Mouse (Mus musculus): ENCODE results near the gene Sipa1l3. TPM values are rescaled to one million over a fixed set of nuclear protein-coding genes. Genes with fewer than 3 reads are reported as not detected.

The Sipa1l3 gene
- polyA plus RNA-seq, 1 experiment from 2014 or later, result 22.0 TPM

DNA sequence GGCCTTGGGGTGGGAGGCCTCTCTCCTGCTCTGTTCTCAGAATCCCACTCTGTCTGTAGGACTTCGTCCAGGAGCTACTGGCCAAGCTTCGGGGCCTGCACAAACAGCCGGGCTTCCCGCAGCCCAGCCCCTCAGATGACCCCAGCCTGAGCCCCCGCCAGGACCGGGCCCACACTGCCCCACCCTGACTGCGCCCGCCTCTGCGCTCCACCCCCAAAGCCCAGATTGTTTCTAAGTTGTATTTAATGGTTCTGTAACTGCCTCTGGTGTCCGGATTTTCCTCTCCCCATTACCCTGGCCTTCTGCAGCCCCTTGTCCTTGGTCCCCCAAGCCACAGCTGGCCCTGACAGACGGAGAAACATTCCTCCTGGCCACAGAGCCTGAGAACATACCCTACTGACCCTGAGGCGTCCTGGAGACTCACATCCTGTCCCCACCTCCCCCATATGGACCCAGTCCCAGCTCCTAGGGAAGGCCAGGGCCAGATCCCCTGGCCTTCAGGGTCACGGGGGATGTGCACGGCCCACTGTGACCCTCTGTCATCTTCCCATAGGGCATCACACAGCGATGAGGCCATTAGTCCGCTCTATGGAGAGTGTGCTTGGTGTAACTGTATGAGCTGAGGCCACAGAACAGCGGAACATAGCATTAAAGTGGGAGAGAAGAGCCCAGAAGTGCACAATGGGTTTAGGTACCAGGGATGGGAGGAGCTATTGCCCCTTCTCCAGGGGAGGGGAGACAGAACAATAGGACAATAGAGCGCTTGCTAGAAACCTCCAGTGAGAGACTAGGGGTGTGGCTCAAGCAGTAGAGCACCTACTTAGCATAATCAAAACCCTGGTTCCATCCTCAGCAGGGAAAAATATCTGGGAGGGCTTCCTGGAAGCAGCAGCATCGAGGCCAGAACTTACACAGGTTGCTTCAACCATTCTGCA is 225.0 kb downstream of the Sipa1l3 start:
- no peaks in the 10 kb centered on the region for H3K27me3 ChIP-seq (replicated peaks; ENCODE audit: control insufficient read depth, insufficient read depth, low read length)
- no peak overlapping the region for H3K9ac ChIP-seq (ENCODE audit: low read depth, low read length)
- ATAC-seq, result no peak
- no peak for TF ChIP-seq CTCF (IDR thresholded peaks at IDR 0.05; ENCODE audit: low read depth)
- H3K27ac ChIP-seq (ENCODE audit: low read depth, low read length), result peak overlapping the region; percentile 21; the same call in 1 of the 2 replicates
- H3K4me2 ChIP-seq (replicated peaks; ENCODE audit: low read depth), result 0 out of 2 replicates have a peak overlapping the region, but pooled peaks have one; percentile 17
- H3K4me3 ChIP-seq (ENCODE audit: low read depth, low read length), result no peak overlapping the region
- no peaks in the 10 kb centered on the region for H3K36me3 ChIP-seq (ENCODE audit: control insufficient read depth, insufficient read depth)
- WGBS, result 40% methylated on average over 19 of the region's 19 CpGs
- H3K4me1 ChIP-seq (replicated peaks; ENCODE audit: control insufficient read depth, insufficient read depth, low read length), result 0 out of 2 replicates have a peak, but pooled peaks cover 3% of the 10 kb centered on the region
- H3K9me3 ChIP-seq (ENCODE audit: control insufficient read depth), result no peaks in the 10 kb centered on the region

DNA sequence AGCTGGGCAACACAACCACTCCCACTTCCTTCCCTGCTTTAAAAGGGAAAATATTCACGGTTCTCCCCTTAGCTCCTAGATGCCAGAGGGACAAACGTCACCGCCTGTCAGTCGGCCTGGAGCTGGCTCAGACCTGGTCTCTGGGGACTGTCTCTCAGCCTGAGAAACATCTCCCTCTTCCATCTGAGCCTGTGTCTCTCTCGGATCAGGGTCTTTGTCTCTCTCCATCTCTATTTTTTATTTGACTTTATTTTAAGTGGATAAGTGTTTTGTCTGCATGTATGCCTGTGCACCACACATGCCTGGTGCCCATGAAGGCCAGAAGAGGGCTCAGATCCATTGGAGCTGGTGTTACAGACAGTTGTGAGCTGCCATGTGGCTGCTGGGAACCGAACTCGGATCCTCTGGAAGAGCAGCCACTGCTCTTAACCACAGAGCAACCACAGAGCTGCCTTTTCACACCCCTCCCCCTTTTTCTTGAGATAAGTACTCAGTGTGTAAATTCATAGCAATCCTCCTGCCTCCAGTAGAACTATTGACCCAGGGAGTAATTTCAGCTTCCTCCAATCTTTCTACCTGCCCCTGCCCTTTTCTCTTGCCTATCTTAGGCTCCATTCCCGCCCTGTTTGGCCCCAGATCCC is 225.9 kb downstream of the Sipa1l3 start:
- no peak for ATAC-seq
- 0 out of 2 replicates have a peak, but pooled peaks cover 3% of the 10 kb centered on the region for H3K4me1 ChIP-seq (replicated peaks; ENCODE audit: control insufficient read depth, insufficient read depth, low read length)
- H3K4me2 ChIP-seq (replicated peaks; ENCODE audit: low read depth), result peak overlapping the region; percentile 9; the same call in 1 of the 2 replicates
- no peak for TF ChIP-seq CTCF (IDR thresholded peaks at IDR 0.05; ENCODE audit: low read depth)
- no peaks in the 10 kb centered on the region for H3K27me3 ChIP-seq (replicated peaks; ENCODE audit: control insufficient read depth, insufficient read depth, low read length)
- WGBS, result 33% methylated on average over 8 of the region's 8 CpGs
- no peak overlapping the region for H3K4me3 ChIP-seq (ENCODE audit: low read depth, low read length)
- no peaks in the 10 kb centered on the region for H3K36me3 ChIP-seq (ENCODE audit: control insufficient read depth, insufficient read depth)
- no peak overlapping the region for H3K9ac ChIP-seq (ENCODE audit: low read depth, low read length)
- H3K27ac ChIP-seq (ENCODE audit: low read depth, low read length), result peak overlapping the region; percentile 21; the same call in 1 of the 2 replicates
- no peaks in the 10 kb centered on the region for H3K9me3 ChIP-seq (ENCODE audit: control insufficient read depth)

DNA sequence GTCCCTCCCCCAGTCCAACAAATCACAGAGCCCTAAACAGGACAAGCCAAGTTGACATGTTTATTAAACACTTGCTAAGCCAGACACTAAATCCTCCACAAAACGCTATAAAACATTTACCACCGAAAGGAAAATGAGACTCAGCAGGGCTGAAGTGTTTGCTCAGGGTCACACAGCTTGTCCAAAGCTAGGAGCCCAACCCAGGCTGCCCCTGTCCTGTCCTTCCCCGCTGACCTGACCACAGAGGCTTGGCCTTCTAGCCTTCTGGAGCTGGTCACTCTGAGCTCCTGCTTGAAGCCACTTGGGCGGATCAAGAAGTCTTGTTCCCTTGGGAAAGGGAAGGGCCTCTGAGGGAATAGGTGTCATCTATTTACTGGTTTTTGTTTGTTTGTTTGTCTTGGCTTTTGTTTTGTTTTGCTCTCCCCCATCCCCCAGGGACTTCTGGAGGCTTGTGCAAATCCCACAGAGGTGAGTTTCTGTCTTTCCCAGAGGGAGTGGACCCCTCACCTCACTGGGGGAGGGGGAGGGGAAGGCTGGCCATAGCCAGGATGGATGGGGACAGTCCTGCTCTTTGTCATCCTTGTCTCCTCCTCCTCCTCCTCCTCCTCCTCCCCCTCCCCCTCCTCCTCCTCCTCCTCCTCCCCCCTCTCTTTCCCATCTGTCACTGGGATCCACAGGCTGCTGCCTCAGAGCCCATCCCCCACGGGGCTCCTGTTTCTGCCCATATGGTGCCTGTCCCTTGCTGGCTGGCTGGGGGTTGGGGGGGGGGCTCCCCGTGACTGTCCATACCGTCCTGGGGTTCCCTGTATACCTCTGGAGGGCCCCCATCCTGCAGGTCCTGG is 226.6 kb downstream of the Sipa1l3 start:
- Histone ChIP-seq H3K4me3 (ENCODE audit: low read depth, low read length) (no peak overlapping the region), H3K9ac (ENCODE audit: low read depth, low read length) (no peak overlapping the region), H3K4me2 (replicated peaks; ENCODE audit: low read depth) (peak overlapping the region; percentile 90), H3K27me3 (replicated peaks; ENCODE audit: control insufficient read depth, insufficient read depth, low read length) (no peaks in the 10 kb centered on the region), H3K4me1 (replicated peaks; ENCODE audit: control insufficient read depth, insufficient read depth, low read length) (0 out of 2 replicates have a peak, but pooled peaks cover 3% of the 10 kb centered on the region), H3K27ac (ENCODE audit: low read depth, low read length) (peak overlapping the region; percentile 50; the same call in 1 of the 2 replicates), H3K36me3 (ENCODE audit: control insufficient read depth, insufficient read depth) (no peaks in the 10 kb centered on the region), H3K9me3 (ENCODE audit: control insufficient read depth) (no peaks in the 10 kb centered on the region)
- no peak for TF ChIP-seq CTCF (IDR thresholded peaks at IDR 0.05; ENCODE audit: low read depth)
- WGBS, result 46% methylated on average over 7 of the region's 7 CpGs
- no peak for ATAC-seq

DNA sequence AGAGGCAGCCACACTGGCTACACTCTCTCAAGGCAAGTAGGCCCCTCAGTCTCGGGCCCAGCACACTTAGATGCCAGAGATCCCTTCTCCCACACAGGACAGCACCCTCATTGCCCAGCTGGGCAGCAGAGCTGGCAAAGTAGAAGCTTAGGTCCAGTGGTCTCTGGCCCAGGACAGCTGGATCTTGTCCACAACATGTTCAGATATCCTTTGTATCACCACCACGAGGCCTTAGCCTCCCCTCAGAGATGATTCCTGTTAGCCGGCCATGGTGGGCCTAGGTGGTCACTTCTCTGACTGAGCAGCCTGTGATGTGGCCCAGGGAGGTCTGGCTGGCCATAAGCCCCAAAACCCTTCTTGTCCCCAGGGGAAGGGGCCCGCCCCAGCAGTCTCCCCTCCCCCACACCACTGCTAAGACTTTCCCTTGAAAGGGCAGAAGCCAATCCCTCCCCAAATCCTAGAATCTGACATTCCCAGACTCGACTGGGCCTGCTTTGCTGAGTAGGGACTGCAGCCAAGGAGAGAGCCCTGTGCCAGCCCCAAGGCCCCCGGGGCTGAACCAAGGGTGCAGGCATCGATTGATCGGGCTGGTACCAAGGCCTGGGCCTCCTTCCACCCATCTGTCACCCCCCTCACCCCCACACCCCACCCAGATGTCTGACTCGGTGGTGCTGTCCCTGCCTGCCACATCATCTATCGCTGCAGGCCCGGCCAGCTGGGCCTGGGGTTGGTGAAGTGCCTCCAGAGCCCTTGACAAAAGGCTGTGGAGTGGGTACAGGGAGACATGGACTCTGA is 227.6 kb downstream of the Sipa1l3 start:
- Histone ChIP-seq H3K9me3 (ENCODE audit: control insufficient read depth) (no peaks in the 10 kb centered on the region), H3K27me3 (replicated peaks; ENCODE audit: control insufficient read depth, insufficient read depth, low read length) (no peaks in the 10 kb centered on the region), H3K27ac (ENCODE audit: low read depth, low read length) (peak overlapping the region; percentile 50), H3K4me2 (replicated peaks; ENCODE audit: low read depth) (peak overlapping the region; percentile 90), H3K4me3 (ENCODE audit: low read depth, low read length) (0 out of 2 replicates have a peak overlapping the region, but pooled peaks have one; percentile 9), H3K9ac (ENCODE audit: low read depth, low read length) (no peak overlapping the region), H3K36me3 (ENCODE audit: control insufficient read depth, insufficient read depth) (no peaks in the 10 kb centered on the region), H3K4me1 (replicated peaks; ENCODE audit: control insufficient read depth, insufficient read depth, low read length) (0 out of 2 replicates have a peak, but pooled peaks cover 3% of the 10 kb centered on the region)
- ATAC-seq, result no peak
- 63% methylated on average over 11 of the region's 11 CpGs for WGBS
- TF ChIP-seq CTCF (IDR thresholded peaks at IDR 0.05; ENCODE audit: low read depth), result no peak

DNA sequence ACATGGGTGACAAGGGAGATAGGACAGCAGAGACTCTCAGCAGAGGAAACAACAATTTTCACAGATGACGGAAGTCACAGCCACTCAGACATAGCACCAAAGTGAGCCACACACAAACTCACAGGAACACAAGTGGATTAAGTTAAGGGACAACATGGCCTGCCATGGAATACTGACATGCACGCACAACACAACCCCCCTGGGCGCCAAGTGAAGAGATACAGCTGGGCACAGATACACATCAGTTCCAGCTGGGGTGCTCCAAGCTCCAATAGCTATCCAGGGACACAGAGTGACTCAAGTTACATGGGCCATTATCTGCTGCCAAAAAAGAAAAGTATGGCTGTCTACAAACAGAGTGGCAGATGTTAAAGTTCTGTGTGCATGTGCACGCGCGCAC is 228.6 kb downstream of the Sipa1l3 start:
- peak overlapping the region; percentile 50; the same call in 1 of the 2 replicates for H3K27ac ChIP-seq (ENCODE audit: low read depth, low read length)
- WGBS, result 66% methylated on average over 6 of the region's 6 CpGs
- 0 out of 2 replicates have a peak, but pooled peaks cover 3% of the 10 kb centered on the region for H3K4me1 ChIP-seq (replicated peaks; ENCODE audit: control insufficient read depth, insufficient read depth, low read length)
- no peaks in the 10 kb centered on the region for H3K9me3 ChIP-seq (ENCODE audit: control insufficient read depth)
- H3K36me3 ChIP-seq (ENCODE audit: control insufficient read depth, insufficient read depth), result no peaks in the 10 kb centered on the region
- no peaks in the 10 kb centered on the region for H3K27me3 ChIP-seq (replicated peaks; ENCODE audit: control insufficient read depth, insufficient read depth, low read length)
- no peak for ATAC-seq
- peak overlapping the region; percentile 50 for H3K9ac ChIP-seq (ENCODE audit: low read depth, low read length)
- no peak for TF ChIP-seq CTCF (IDR thresholded peaks at IDR 0.05; ENCODE audit: low read depth)
- H3K4me2 ChIP-seq (replicated peaks; ENCODE audit: low read depth), result peak overlapping the region; percentile 90
- H3K4me3 ChIP-seq (ENCODE audit: low read depth, low read length), result peak overlapping the region; percentile 59

Data from intestine, postnatal 0 days (tissue).